Mouse (Mus musculus): ENCODE measurements around the gene Zfp955b.
"Not testable (repeated sequence)": the region's sequence is repeated elsewhere in the genome, so short reads cannot be mapped to it uniquely, and the experiment has no call there.

Gene Zfp955b

DNA sequence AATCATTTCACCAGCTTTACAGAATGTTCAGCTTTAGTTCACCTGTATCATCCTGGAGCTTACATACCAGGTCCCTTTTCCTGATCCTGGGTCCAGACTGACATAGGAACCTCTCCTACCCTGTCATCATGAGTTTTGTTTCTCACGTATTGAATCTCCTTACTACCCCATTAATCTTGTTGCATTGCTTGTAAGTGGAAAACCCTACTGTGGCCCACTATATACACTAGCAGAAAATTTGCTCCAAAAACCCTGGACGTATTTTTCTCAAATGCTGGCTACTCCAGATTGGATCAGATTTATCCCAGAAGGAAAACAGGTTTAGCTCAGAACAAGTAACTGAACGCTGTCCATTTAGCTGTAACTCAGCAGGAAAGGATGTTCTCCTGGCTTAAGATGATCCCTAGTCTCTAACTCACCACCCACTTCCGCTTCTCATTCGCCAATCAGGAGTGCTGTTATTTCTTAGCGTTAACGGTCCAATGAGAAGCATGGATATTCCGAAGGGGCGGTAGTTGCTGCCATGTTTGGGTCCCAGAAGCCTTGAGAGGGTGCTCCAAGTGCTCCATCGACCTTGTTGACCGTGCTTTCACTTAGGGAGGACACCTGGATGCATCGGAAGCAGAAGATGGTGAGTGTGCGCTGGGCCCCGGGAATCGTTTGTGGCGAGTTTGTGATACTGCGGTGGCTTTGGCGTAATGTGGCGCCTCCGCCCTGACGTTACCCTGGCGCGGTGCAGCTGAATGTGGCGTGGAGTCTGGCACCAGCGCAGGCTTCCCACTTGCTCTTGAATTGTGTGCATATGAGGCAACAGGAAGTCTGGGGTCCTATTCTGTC lies at the start of gene Zfp955b:
TSS of gene Zfp955b (plus strand) at position 506 of the 837 bp plus-strand sequence.
- not testable (repeated sequence) for DNase-seq (ENCODE audit: low spot score)

- not testable (repeated sequence) for DNase-seq (ENCODE audit: low spot score)
Observed at GRCm38 (mm10) chr17:33254530-33255318, 34.6 kb upstream of the Zfp955b start, which contains the start of gene Zfp955a. Gene Zfp955a, minus strand, starts transcription at chr17:33255145.

GRCm38 (mm10) chr17:33255319-33255657 lies 34.1 kb upstream of the Zfp955b start:
- not testable (repeated sequence) for DNase-seq (ENCODE audit: low spot score)

GRCm38 (mm10) chr17:33264376-33264775 lies 25.0 kb upstream of the Zfp955b start, which contains the start of gene Olfr63:
Gene Olfr63, plus strand, starts transcription at chr17:33264676.
- no peak for DNase-seq (ENCODE audit: low spot score)

- no peak for DNase-seq (ENCODE audit: low spot score)
Observed at GRCm38 (mm10) chr17:33268907-33269306, 20.4 kb upstream of the Zfp955b start.

DNA sequence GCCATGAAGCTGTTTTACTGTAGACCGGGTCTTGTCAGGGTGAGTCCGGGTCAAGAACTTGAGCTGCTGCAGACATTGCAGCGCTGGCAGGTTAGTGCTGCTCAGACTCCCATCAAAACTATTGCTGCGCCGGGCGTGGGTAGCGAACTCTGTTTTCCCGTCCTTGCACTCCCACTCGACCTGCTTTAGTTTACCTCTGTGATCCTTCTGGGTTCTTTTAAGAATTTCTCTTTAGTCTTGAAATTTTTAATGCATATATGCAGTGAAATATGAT lies 469 bp downstream of the Zfp955b start:
- not testable (repeated sequence) for DNase-seq (ENCODE audit: low spot score)

DNA sequence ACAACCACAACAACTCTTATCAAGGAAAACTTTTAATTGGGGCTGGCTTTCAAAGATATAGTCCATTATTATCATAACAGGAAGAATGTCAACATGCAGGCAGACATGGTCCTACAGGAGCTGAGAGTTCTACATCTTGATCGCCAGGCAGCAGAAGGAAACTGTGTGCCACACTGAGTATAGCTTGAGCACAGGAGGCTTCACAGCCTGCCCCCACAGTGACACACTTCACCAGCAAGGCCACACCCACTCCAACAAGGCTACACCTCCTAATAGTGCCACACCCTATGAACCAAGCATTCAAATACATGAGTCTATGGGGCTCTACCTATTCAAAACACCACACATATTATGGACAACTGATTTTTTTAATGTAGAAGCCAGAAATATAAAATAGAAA lies 63.6 kb downstream of the Zfp955b start:
- DNase-seq (ENCODE audit: low spot score): no peak

All from ovary, postnatal 10 days (tissue).